Mouse (Mus musculus) neural tube, embryonic 13.5 days (tissue): Measurements from ENCODE around the gene Fmo2. TPM values are rescaled to one million over a fixed set of nuclear protein-coding genes. Genes with fewer than 3 reads are reported as not detected.

Source experiments
- polyA plus RNA-seq: library from polyadenylated mRNA; unstranded; fragments of >200 nt; fragmentation: Nextera tagmentation; extraction: Ambion mirVana; gene quantifications from 2 replicates; pipeline ENCODE4 v1.2.1, GENCODE M21; 2015

Fmo2 gene
- polyA plus RNA-seq, 1 experiment from 2014 or later: 2.2 TPM

Other genes with a start within 250 kb of the Fmo2 start
- not detected in 2 replicates for gene Myocos, start 240.5 kb downstream of the Fmo2 start, polyA plus RNA-seq
- 149 and 164 TPM in 2 replicates for gene Prrc2c, start 158.2 kb downstream of the Fmo2 start, polyA plus RNA-seq
- 0.36 and 0.61 TPM in 2 replicates for gene Fmo4, start 84.8 kb downstream of the Fmo2 start, polyA plus RNA-seq
- gene Fmo1, start 32.1 kb downstream of the Fmo2 start, polyA plus RNA-seq: 21.0 and 22.9 TPM in 2 replicates
- not detected in 2 replicates for gene Fmo6, start 38.8 kb upstream of the Fmo2 start, polyA plus RNA-seq
- gene Fmo3, start 85.8 kb upstream of the Fmo2 start, polyA plus RNA-seq: not detected in 2 replicates
- not detected in 2 replicates for gene Mroh9, start 186.9 kb upstream of the Fmo2 start, polyA plus RNA-seq